Mouse (Mus musculus) C2C12 (cell line): ENCODE data around the gene Slc25a42. TPM values are rescaled to one million over a fixed set of nuclear protein-coding genes. Genes with fewer than 3 reads are reported as not detected.

Experiments
- H3K27me3 ChIP-seq: one replicate; pipeline ENCODE4 v1.6.1; 2011; ENCODE audit not compliant: control insufficient read depth, insufficient read depth, insufficient read length
- H3K36me3 ChIP-seq: one replicate; pipeline ENCODE4 v1.6.1; 2011; ENCODE audit not compliant: control insufficient read depth, insufficient read depth
- H3K4me3 ChIP-seq: one replicate; pipeline ENCODE4 v1.5.1; 2011; ENCODE audit warnings: mild to moderate bottlenecking, control low read depth; ENCODE audit not compliant: poor library complexity, insufficient read depth, severe bottlenecking
- H3K79me2 ChIP-seq: one replicate; pipeline ENCODE4 v1.6.1; 2011; ENCODE audit not compliant: control insufficient read depth, insufficient read depth
- H3K79me3 ChIP-seq: one replicate; pipeline ENCODE4 v1.6.1; 2011; ENCODE audit warnings: low read depth, control low read depth
- H3ac ChIP-seq: one replicate; pipeline ENCODE3; 2011; ENCODE audit warnings: low read depth; ENCODE audit not compliant: control insufficient read depth, insufficient read length
- CEBPB ChIP-seq: IDR thresholded peaks from one replicate; pipeline ENCODE4 v1.6.1; 2011; ENCODE audit warnings: low read depth, mild to moderate bottlenecking, control low read depth, moderate library complexity
- CTCF ChIP-seq: IDR thresholded peaks from one replicate; pipeline ENCODE4 v1.5.1; 2011; ENCODE audit not compliant: control insufficient read depth, insufficient read depth, insufficient read length
- FOSL1 ChIP-seq: IDR thresholded peaks from one replicate; pipeline ENCODE4 v1.8.0; 2011; ENCODE audit warnings: mild to moderate bottlenecking, low read length; ENCODE audit not compliant: poor library complexity, insufficient read depth, severe bottlenecking
- MAX ChIP-seq: IDR thresholded peaks from one replicate; pipeline ENCODE4 v1.6.1; 2011; ENCODE audit warnings: mild to moderate bottlenecking, control low read depth
- MYOD1 ChIP-seq: IDR thresholded peaks from one replicate; pipeline ENCODE4 v1.6.1; 2011; ENCODE audit warnings: low read depth; ENCODE audit not compliant: control insufficient read depth, insufficient read length
- MYOG ChIP-seq: IDR thresholded peaks from one replicate; pipeline ENCODE4 v1.6.1; 2011; ENCODE audit not compliant: control insufficient read depth, insufficient read length; ENCODE audit errors: extremely low read depth
- USF1 ChIP-seq: IDR thresholded peaks from one replicate; pipeline ENCODE4 v1.6.1; 2011; ENCODE audit warnings: low read depth, mild to moderate bottlenecking, control low read depth, moderate library complexity
- polyA plus RNA-seq: library from polyadenylated mRNA; unstranded; fragments of >200 nt; fragmentation: generic; extraction: Trizol; gene quantifications from one replicate; pipeline ENCODE4 v1.2.1, GENCODE M21; 2012; ENCODE audit warnings: missing spikeins

Slc25a42 gene
- polyA plus RNA-seq, 1 experiment: 0.61 TPM

- Histone ChIP-seq H3K79me3 (no peaks in the 10 kb centered on the region), H3K4me3 (no peak overlapping the region), H3K27me3 (peaks cover 23% of the 10 kb centered on the region), H3K36me3 (no peaks in the 10 kb centered on the region), H3ac (no peak overlapping the region), H3K79me2 (no peaks in the 10 kb centered on the region)
- TF ChIP-seq FOSL1: no peak
- no peak for TF ChIP-seq MAX
- TF ChIP-seq CEBPB: no peak
- peak; percentile 79 for TF ChIP-seq CTCF
- TF ChIP-seq USF1: no peak
- no peak for TF ChIP-seq MYOD1
- no peak for TF ChIP-seq MYOG
These were observed 45.5 kb downstream of the Slc25a42 start for GRCm38 (mm10) chr8:70166504-70167110.

- TF ChIP-seq CEBPB (no peak), USF1 (no peak), MYOD1 (no peak)
- Histone ChIP-seq H3K36me3 (no peaks in the 10 kb centered on the region), H3K79me2 (no peaks in the 10 kb centered on the region)
These were observed 48.8 kb downstream of the Slc25a42 start for GRCm38 (mm10) chr8:70163316-70163715.

GRCm38 (mm10) chr8:70160015-70160414, 52.1 kb downstream of the Slc25a42 start:
- Histone ChIP-seq H3K79me3 (no peaks in the 10 kb centered on the region), H3K27me3 (peaks cover 38% of the 10 kb centered on the region), H3K36me3 (no peaks in the 10 kb centered on the region), H3ac (no peak overlapping the region), H3K4me3 (no peak overlapping the region), H3K79me2 (no peaks in the 10 kb centered on the region)
- TF ChIP-seq CTCF (no peak), CEBPB (no peak), MAX (no peak), MYOG (no peak), FOSL1 (no peak), USF1 (no peak), MYOD1 (no peak)

More at GRCm38 (mm10) chr8:70163316-70163715, 48.8 kb downstream of the Slc25a42 start:
- H3K79me3 ChIP-seq: no peaks in the 10 kb centered on the region
- H3ac ChIP-seq: no peak overlapping the region
- no peak overlapping the region for H3K4me3 ChIP-seq
- peaks cover 27% of the 10 kb centered on the region for H3K27me3 ChIP-seq

- Histone ChIP-seq H3ac (no peak overlapping the region), H3K27me3 (peaks cover 38% of the 10 kb centered on the region), H3K36me3 (no peaks in the 10 kb centered on the region), H3K79me3 (no peaks in the 10 kb centered on the region), H3K4me3 (no peak overlapping the region), H3K79me2 (no peaks in the 10 kb centered on the region)
- no peak for TF ChIP-seq CEBPB
- TF ChIP-seq MYOD1: no peak
- TF ChIP-seq CTCF: no peak
- TF ChIP-seq MYOG: no peak
- TF ChIP-seq MAX: no peak
- no peak for TF ChIP-seq USF1
- TF ChIP-seq FOSL1: no peak
These were observed 52.9 kb downstream of the Slc25a42 start for GRCm38 (mm10) chr8:70159211-70159610.

GRCm38 (mm10) chr8:70158069-70158853, 53.8 kb downstream of the Slc25a42 start:
- TF ChIP-seq MYOG: no peak
- no peak for TF ChIP-seq USF1
- no peak for TF ChIP-seq MYOD1
- no peak for TF ChIP-seq CEBPB
- TF ChIP-seq FOSL1: no peak
- TF ChIP-seq MAX: no peak
- H3ac ChIP-seq: no peak overlapping the region
- H3K4me3 ChIP-seq: no peak overlapping the region
- no peaks in the 10 kb centered on the region for H3K79me2 ChIP-seq
- H3K27me3 ChIP-seq: peaks cover 33% of the 10 kb centered on the region
- H3K79me3 ChIP-seq: no peaks in the 10 kb centered on the region
- no peaks in the 10 kb centered on the region for H3K36me3 ChIP-seq
